Mouse (Mus musculus): ENCODE data around the gene Cab39l.
"Not testable (repeated sequence)": the region's sequence is repeated elsewhere in the genome, so short reads cannot be mapped to it uniquely, and the experiment has no call there.

Gene Cab39l

GRCm38 (mm10) chr14:59440558-59441471, at the start of gene Cab39l, which contains the start of gene Setdb2:
Cab39l (plus strand) TSS chr14:59440972.
Setdb2 (minus strand) TSS chr14:59440884.
- peak; percentile 90 to 92 for DNase-seq

GRCm38 (mm10) chr14:59395281-59395680, 45.5 kb upstream of the Cab39l start, which contains the start of gene Phf11c:
Phf11c (minus strand) TSS chr14:59395381.
- no peak for DNase-seq

GRCm38 (mm10) chr14:59396999-59397398, 43.8 kb upstream of the Cab39l start:
- no peak for DNase-seq

GRCm38 (mm10) chr14:59414979-59415378, 25.8 kb upstream of the Cab39l start:
- DNase-seq: not testable (repeated sequence)

GRCm38 (mm10) chr14:59418171-59418570, 22.6 kb upstream of the Cab39l start:
- no peak for DNase-seq

GRCm38 (mm10) chr14:59422912-59423663, 17.7 kb upstream of the Cab39l start:
- DNase-seq: no peak

GRCm38 (mm10) chr14:59430556-59430955, 10.2 kb upstream of the Cab39l start:
- no peak for DNase-seq

GRCm38 (mm10) chr14:59433902-59434301, 6.9 kb upstream of the Cab39l start:
- no peak for DNase-seq

GRCm38 (mm10) chr14:59435206-59435605, 5.6 kb upstream of the Cab39l start:
- DNase-seq: no peak

GRCm38 (mm10) chr14:59437398-59437797, 3.4 kb upstream of the Cab39l start:
- no peak for DNase-seq

GRCm38 (mm10) chr14:59438505-59438904, 2.3 kb upstream of the Cab39l start:
- DNase-seq: no peak

GRCm38 (mm10) chr14:59440039-59440438, 733 bp upstream of the Cab39l start:
- DNase-seq: no peak

- DNase-seq: no peak
These were observed 667 bp downstream of the Cab39l start for GRCm38 (mm10) chr14:59441472-59441805.

- no peak for DNase-seq
These were observed 4.6 kb downstream of the Cab39l start for GRCm38 (mm10) chr14:59445421-59445820.

- DNase-seq: no peak
These were observed 7.2 kb downstream of the Cab39l start for GRCm38 (mm10) chr14:59447981-59448380.

- DNase-seq: no peak
These were observed 25.7 kb downstream of the Cab39l start for GRCm38 (mm10) chr14:59466503-59466902.

GRCm38 (mm10) chr14:59467798-59468197, 27.0 kb downstream of the Cab39l start:
- DNase-seq: peak; percentile 9 to 10

GRCm38 (mm10) chr14:59470781-59471180, 30.0 kb downstream of the Cab39l start:
- DNase-seq: no peak

- DNase-seq: no peak
These were observed 37.9 kb downstream of the Cab39l start for GRCm38 (mm10) chr14:59478699-59479098.

- DNase-seq: no peak
These were observed 44.6 kb downstream of the Cab39l start for GRCm38 (mm10) chr14:59485247-59485810.

- no peak for DNase-seq
These were observed 51.6 kb downstream of the Cab39l start for GRCm38 (mm10) chr14:59492376-59492775.

GRCm38 (mm10) chr14:59497928-59498327, 57.2 kb downstream of the Cab39l start:
- no peak for DNase-seq

GRCm38 (mm10) chr14:59504831-59505230, 64.1 kb downstream of the Cab39l start:
- no peak for DNase-seq
